Mouse (Mus musculus) cerebellum, postnatal 36 days (tissue): ENCODE results near the gene Rbpjl.

Source experiments
- DNase-seq, 2 experiments: peaks; one replicate each; pipeline ENCODE4 v3.0.0; 2021 to 2022; ENCODE audit warnings: mixed read lengths in 2 of 2

Gene Rbpjl

DNA sequence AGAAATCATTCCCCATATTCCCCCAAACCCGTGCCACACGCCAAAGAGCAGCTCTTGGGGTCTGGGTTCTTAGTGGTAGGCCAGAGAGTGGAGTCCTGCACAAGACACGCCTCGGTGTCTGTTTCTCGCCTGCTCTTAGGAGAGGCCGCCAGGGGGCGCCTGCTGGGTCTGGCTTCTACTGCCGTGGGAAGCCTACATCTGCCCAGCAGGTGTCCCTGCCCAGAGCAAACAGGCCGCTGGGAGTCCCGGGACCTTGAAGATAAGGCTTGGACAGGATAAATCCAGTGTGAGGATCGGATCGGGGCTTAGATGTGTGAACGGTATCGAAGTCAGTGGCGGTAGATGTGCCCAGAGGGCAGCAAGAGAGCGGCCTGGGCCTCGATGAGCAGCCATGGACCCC is at the start of gene Rbpjl:
Gene Rbpjl (plus strand): TSS at position 236 of the 400 bp plus-strand sequence.
- DNase-seq: peak; percentile 48 to 59

DNA sequence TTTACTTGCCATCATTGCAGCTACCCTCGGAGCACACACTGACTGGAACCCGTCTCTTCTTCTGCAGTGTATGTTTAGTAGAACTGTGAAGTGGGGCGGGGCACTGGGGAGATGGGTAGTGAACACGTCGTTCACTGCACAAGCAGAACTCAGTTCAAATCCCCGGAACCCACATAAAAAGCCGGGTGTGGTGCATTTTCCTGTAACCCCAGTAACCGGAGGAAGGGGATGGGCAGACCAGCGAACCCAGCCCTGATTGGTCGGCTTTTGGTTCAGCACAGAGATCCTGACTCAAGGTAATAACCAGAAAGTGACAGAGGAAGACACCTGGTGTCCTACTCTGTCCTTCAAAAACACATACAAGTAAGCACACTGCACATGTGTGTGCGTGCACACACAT is 49.6 kb upstream of the Rbpjl start:
- no peak for DNase-seq

DNA sequence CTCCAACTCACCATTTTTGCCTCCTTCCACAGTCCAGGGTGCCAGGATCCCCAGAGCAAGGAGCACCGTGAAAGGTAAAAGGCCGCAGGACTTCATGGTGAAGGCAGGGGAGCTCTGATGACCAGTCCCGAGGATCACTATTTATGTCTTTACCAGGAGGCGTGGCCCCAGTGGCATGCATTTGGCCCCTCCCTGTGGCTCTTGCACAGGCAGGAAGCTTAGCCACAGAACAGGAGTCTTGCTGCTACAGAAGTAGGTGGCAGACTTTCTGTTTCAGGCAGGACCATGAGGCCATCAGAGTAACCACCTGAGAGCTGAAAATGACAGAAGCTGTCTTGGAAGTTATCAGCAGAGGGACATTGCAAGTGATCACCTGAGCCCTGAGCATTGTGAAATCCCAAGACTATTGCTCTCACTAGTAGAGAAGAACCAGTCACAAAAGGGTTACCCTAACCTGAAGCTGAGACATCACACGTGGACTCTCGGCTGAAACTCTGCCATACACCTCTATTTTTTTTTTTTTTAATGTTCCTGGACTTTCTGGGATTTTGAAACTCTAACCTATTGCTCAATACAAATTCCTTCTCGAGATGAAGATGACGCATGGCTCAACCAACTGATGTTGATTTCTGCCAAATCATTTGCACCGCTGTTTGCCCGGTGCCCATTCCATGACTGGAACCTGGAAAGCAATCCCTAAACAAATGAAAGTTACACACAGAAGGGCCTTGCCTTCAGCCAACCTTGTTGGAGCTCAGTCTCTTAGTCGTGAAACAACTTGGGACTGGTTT is 46.6 kb upstream of the Rbpjl start:
- DNase-seq: no peak

DNA sequence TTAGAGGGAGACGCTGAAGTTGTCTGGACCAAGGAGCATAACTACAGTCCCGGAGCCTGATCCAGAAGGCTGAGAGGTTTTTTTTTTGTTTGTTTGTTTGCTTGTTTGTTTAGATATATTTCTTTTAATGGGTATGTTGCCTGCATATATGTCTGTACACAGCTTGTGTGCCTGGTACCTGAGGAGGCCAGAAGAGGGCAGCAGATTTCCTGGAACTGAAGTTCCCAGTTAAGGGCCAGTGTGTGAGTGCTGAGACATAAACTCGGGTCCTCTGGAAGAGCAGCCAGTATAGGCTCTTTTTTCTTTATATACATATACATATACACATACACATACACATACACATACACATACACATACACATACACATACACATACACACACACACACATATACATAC is 44.6 kb upstream of the Rbpjl start:
- no peak for DNase-seq

DNA sequence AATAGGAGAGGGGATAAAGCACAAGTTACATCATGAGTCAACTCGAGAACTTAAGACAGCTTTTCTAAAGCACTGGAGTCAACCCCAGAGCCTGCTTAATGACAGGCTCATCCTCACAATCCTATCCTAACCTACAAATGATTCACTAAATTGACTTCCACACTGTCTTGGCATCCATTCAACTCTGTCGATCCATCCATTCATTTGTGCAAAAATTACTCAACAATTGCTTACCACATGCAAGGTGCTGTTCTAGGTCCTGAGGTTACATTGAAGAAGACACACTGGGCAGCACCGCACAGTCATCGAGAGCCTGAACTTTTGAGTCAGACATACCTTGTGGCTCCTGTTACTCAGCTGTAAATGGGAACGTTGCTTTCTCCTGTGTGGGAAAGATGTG is 43.9 kb upstream of the Rbpjl start:
- no peak for DNase-seq

DNA sequence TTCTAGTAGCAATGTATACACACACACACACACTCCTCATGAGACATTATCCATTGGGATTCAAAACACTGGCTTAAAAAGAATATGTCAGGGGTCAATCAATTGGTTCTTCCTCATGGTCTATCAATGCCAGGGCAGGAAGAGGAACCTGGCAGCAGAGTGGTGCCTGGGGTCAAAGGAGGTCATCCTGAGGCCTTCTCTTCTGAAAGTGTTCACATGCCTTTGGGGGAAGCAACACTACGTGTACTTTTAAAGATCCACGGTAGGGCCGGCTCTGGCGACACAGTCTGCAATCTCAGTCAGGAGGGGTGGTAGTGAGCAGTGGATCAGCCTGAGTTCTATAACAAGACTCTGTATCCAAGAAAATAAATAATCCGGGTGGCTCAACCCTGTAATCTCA is 43.3 kb upstream of the Rbpjl start:
- no peak for DNase-seq

DNA sequence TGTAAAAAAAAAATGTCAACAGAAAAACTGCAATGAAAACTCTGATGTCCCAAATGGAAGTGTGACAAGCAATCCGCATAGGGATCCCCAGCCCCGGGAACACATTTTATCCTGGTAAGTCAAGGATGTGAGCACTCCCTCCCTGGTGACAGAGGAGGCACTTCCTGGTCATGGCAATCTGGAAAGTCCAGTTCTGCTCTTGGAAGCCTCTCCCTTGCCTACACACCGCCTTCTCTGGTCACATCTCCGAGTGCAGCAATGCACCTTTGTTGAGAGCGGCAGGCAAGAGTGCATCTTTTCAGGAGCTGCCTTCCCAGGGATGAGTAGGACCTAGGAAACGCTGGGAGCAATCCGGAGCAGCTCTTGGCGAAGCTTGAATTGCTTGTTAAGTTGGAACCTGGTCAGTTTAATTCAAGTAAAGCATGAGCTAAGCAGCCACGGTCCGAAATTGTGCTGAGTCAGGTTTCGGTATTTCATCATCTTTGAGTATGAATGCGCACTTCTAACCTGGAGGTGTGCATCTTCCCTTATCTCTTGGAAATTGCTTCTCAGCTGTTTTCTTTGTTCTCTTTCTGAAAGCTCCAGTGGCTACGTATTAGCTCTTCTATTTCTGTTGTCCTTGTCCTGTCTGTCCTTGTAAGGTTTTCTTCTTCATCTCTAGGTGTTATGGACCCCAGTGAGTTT is 41.8 kb upstream of the Rbpjl start:
- no peak for DNase-seq

DNA sequence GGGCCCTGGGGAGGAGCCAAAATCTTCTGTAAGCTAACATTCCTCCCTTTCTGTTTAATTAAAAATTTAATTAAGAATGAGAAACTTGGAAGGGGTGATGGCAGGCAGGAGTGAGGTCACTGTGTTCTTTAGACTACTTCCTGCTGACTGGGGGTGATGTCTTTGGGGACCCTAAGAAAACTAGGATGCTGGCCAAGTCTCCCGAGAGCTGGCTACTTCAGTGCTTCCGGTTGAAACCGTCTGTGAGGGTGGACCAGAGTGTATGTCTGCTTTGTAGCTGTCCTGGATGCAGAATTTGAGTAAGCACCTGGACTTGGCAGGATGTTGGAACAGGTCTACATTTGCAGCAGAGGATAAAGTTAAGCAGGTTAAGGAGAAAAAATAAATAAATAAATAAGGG is 36.0 kb upstream of the Rbpjl start:
- DNase-seq: no peak

DNA sequence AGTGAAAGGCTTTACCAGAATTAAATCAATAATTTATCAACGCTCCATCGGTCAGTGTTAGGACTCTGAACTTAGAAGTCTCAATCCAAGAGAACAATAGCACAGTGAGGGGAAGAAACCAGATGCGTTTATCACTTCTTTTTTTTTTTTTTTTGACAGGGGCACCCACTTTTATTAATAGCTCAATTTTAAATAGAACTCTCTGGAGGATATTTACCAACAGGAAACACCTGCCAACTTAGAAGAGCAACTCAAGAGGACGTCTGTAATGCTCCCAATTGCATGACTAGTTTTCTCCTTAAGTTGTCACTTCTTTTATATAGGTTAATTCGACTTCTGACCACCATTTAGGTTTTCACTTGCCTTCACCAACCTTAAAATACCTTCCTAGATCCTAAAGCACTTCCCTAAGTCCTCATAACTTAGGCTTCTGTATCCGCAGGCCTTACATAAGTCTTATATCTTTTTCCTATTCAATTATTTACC is 34.3 kb upstream of the Rbpjl start:
- no peak for DNase-seq

DNA sequence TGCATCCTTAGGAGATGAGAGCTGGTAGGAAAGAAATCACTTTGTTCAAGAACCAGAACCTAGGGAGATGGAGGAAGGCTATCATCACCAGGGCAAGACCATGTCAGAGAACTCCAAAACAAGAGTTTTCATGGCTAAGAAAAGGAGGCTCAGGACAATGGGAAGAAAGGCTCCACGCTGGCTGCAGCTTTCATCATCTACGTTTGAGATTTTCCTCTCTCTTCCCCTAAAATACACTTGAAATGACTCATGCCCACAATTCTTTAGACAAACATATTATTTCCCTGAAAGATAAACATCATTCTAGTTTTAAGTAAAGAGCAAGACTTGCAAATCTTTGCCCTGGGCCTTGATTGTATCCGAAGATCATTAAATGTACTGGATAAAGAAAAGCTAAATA is 31.6 kb upstream of the Rbpjl start:
- DNase-seq: no peak

DNA sequence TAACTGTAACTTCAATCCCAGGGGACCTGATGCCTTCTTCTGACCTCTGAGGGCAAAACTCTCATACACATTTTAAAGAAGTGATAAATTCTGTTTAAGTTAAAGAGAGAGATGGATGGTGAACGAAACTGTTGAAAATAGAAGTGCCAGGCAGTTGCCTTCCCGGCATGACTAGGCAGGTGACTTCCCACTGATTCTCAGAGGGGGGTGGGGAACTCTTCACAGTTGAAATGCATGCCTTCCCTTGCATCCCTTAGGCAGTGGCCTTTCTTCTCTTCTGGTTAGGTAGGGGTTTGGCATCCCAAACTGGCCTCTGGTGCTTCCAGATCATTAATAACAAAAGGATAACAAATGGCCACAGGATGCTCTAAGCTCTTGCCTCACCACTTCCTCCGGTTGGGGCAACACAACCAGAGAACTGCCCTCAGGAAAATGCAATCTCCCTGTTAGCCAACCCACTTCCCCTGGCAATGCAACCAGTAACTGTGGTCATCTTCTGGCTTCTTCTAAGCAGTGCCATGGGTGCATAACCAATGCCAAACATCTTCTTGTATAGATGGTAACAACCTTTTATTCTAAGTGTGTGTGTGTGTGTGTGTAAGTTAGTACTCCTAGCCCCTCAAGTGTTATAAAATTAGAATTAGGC is 30.4 kb upstream of the Rbpjl start:
- DNase-seq: no peak

DNA sequence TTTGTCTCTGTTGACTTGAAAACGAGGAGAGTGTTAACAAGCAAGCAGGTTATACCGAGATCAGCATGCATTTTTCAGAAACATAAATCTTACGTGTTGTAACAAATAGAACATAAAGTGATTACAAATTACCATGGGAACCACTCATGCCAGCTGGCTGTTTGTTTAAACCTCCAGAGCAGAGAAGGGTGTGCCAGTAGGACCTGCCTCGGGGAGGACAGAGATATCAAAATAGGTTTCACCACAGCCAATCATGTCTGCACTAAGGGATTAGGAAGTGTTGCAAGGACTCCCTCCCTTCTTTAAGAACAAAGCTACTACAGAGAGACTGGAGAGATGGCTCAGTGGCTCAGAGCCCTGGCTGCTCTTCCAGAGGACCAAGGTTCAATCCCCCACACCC is 29.8 kb upstream of the Rbpjl start:
- no peak for DNase-seq

DNA sequence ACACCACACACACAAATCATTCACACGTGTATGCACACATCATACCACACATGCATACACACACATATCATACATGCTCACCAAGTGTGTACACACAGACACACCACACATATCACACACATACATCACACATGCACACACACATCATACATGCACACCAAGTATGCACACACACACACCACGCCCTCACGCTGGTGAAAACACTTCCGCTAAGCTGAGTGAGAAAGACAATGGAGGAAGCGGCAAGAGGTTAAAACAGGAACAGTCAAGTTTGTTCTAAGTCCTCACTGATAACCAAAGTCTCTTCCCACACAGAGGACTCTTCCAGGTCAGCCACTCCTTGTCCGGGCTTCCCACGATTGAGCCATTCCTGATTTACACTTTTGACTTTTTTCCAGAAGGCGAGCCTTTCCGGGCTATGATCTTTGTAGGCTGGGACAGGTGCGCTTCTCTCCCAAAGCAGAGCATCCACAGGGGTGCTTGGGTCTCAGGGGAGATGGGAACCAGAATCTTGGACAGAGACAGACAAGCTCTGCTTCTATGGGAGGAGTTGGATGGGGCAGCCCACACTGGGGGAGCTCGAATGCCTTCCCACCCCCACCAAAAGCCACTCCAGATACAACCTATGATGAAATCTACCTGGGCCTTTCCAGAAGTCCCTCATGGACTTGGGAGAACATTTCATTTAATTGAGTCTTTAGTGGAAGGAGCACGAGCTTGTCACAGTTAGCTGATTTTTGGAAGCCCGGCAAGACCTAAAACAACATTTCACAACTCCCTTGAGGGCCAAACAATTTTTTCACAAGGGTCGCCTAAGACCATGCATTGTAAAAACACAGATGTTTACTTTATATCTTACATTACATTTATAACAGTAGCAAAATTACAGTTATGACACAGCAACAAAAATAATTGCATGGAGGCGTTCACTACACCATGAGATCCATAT is 25.2 kb upstream of the Rbpjl start:
- DNase-seq: no peak

DNA sequence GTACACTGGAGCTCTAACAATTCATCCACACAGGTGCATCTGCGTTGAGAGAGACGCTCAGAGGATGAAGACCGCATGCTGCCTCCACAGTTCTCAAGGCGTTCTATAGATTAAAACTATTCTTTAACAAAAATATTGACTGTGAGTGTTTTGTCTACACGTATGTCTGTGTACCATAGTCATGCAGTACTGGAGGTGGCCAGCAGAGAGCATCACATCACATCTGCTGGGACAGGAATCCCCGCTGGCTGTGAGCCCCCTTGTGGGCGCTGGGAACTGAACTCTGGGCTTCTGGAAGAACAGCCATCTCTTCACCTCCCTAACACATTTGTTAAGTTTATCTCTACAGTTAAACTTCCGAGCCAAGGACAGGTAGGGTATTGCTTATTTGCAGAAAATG is 21.2 kb upstream of the Rbpjl start:
- no peak for DNase-seq

DNA sequence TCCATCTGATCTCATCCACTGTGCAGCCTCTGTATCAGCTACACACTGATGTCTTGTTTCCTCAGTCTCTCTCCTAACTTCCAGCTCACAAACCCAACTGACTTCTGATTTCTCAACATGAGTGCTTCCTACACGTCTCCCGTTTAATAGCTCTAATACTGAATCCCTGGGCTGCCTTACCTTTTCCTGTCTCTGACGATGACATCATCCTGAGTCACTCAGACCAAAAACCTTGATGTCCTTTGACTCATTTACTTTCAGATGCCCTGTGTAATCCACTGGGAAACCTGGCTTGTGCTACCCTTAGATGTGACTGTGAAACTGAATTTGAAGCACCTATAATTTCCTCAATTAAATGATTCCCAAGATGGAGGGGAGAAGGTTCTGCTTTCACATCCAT is 20.0 kb upstream of the Rbpjl start:
- DNase-seq: no peak

DNA sequence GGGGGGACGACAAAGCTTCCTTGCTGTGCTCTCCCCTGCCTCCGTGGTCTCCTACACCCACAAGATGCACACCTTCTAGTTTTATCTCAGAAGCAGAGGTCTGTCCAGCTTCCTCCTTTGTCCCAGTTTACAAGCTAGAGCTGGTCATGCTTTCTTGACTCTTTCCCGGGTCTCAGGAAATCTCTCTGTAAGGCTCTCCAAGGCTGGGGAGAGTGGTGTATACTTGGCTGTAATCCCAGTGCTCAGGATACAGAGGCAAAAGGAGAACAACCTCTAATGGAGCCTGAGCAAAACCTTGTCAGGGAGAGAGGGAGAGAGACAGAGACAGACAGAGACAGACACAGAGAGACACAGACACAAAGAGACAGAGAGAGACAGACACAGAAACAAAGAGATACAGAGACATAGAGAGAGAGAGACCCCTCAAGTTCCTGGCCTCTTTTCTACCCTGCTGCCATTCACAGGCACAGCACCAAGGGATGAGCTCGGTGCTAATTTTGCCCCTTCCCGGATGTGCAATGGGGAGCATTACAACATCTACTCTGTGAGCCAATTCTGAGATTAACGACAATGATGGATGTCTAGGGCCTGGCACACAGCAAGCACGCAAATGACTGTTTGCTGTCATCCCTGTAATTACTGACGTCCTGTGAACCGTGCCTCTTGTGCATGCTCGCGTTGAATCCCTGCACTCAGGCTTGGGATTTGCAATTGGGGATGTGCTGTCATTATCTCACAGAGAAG is 19.1 kb upstream of the Rbpjl start:
- no peak for DNase-seq

DNA sequence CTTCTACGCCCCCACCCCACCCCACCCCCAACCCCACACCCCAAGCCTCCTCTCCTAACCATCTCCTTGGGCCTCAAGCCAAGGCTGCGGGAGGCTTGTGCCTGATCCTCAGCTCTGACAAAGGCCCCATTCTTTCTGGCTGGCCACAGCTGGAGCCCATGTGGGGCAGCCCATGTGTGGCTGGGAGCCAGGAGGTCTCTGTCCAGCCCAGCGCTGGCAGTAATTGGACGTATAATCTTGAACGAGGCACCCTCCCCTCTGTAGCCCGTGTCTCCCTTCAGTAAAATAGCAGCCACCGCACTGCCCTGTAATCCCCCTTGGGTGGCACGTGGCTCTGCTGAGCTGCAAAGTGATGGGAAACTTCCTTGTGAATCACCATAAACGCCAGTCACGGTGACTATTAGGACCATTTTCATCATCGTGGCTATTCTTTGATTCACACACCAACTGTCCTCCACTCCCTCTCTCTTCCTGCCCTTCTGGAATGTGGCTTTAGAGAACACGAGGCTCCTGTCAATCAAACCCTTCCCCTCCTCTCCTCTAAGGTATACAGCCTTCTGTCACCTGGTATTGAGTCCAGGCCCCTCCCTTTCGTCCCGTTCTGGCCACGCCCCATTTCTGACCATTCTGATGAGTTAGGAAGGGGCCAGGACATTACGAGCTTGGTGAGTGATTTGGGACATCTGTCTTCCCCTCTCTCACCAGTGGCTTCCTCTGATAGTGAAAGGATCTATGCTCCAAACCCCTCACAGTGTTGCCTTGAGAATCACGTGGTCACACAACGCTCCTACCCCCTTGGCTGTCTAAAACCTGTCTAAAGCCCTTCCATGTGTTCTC is 16.8 kb upstream of the Rbpjl start:
- peak in 1 of 2 experiments; percentile 9 for DNase-seq

DNA sequence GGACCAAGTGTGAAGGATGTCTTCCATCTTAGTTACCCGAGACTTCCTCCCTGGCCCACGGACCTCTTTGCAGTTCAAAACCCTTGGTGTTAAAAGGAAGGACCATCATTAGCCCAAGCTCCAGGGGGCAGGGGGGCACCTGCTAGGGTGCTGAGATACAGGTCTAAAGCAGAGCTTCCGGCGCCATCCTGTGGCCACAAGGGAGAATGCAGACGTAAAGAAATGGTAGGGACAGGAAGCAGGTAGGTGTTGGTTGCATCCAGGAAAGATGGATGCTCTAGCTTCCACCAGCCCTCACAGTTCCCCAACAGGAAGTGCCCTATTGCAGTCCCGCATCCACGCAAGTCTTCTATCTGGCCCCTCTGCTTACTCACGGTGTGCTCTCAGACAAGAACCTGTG is 16.0 kb upstream of the Rbpjl start:
- peak; percentile 33 to 37 for DNase-seq

DNA sequence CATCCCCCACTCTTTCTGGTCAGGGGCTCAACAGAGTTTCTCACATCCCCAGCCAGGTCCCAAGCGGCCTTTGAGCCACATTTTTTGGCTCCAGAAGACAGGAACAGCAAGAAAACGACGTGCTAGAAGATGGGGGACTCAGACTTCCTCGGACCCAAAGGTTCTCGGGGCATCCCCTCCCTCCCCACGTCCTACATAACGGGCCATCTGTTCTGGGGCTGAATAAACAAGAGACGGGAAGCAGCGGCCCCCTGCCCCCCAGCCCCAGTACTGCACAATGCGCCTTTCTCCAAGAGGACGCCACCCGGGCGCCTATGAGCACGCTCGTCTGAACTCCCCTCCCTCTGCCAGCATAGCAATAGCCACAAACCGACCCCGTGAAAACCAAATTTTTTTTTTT is 13.9 kb upstream of the Rbpjl start, which contains the start of gene Slpi:
Gene Slpi (minus strand): TSS at position 76 of the 400 bp plus-strand sequence.
- DNase-seq: peak in 1 of 2 experiments; percentile 14

DNA sequence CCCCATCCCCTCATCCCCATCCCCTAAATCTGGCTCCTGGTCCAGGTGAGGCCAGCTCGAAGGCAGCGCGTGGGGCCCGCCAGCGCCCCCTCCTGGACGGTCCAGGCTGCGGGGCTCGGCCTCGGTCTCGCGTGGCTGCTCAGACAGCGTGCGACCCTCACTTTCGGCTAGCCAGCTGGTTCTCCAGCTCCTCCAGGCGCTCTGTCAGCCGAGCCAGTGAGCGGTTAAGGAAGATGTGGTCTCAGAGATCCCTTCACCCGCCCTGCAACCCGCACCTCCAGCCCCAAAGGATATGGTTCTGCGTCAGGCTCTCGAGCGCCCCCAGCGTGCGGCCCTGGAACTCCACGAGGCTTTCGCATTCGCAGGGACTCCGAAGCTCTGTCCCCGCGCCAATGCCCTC is 13.4 kb upstream of the Rbpjl start:
- peak; percentile 89 to 90 for DNase-seq

DNA sequence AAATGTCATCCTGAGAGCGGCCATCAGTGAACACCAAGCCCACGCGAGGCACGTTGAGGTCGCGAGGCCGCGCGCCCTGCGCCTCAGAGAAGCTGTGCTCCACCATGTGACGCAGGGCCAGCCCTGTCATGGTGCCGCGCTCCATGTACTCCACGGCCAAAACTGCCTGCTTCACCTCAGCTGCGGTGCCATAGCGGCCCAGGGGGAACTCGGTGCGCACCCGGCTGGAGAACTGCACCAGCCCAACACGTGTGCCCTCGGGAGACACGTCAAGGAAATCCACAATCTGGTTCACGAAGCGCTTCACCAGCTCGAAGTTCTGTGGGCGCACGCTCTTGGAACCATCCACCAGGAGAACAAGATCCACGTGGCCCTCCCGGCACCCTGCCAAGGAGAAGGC is 9.8 kb upstream of the Rbpjl start:
- DNase-seq: no peak
